ENCODE assay signal across 14 mouse cellular contexts in the genomic region with DNA sequence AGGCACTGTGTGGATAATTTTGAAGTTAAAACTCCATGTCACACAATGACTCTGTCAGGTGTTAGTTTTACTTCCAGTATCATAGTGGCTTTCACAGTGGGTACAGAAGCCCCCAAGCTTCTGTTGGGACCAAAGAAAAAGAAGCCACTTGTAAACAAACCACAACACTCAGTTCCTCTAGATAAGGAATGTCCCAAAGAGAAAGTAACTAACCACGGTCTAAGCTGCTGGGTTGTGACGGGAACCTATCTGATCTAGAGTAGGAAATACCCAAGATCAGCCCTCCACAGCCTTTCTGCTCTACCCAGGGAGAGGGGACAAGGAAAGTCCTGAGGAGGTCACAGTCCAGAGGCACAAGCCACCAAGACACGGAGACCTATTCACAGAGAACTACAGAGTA.
DNase-seq lines count a peak whose midpoint lies in the region; ATAC-seq lines count a peak whose summit lies in the region.
"Had no signal": no experiment of that assay in that cellular context is flagged by ENCODE, and none has a peak within 500 bp of the region (broad histone marks: within the 10 kb centered on the region; RNA-seq: fewer than 3 reads in every experiment).

No protein-coding gene starts in this region.

- H3K9me3 ChIP-seq in heart, embryonic 11.5 days (replicated peaks; ENCODE audit: control insufficient read depth, low read length): no peaks in the 10 kb centered on the region
- no peaks in the 10 kb centered on the region for H3K9me3 ChIP-seq in megakaryocyte, embryonic 14.5 days
- no peaks in the 10 kb centered on the region for H3K9me3 ChIP-seq in hindbrain, embryonic 11.5 days (ENCODE audit: control insufficient read depth, low read length)
- H3K9me3 ChIP-seq: hindbrain, embryonic 10.5 days had no signal

- no peak for ATAC-seq in heart, embryonic 11.5 days (replicated peaks; ENCODE audit: insufficient number of reproducible peaks, low FRiP score, low TSS enrichment)
- 0 out of 2 replicates have a peak, but pooled peaks have one; percentile 29 for ATAC-seq in erythroblast, adult 5-6 weeks (replicated peaks; ENCODE audit: low FRiP score, poor library complexity, severe bottlenecking)
- no peak for ATAC-seq in hindbrain, embryonic 11.5 days (ENCODE audit: low FRiP score)
- ATAC-seq: forebrain, embryonic 14.5 days had no signal

- no peak overlapping the region for H3K4me2 ChIP-seq in heart, embryonic 11.5 days
- no peak overlapping the region for H3K4me2 ChIP-seq in hindbrain, embryonic 11.5 days (replicated peaks; ENCODE audit: low read depth, low read length)

- H3K36me3 ChIP-seq in heart, embryonic 11.5 days (ENCODE audit: control insufficient read depth, insufficient read depth, low read length): no peaks in the 10 kb centered on the region
- H3K36me3 ChIP-seq in megakaryocyte, embryonic 14.5 days (replicated peaks; ENCODE audit: low read length): peaks cover 4% of the 10 kb centered on the region
- H3K36me3 ChIP-seq in hindbrain, embryonic 11.5 days (ENCODE audit: control insufficient read depth, insufficient read depth, low read length): no peaks in the 10 kb centered on the region
- H3K36me3 ChIP-seq: hindbrain, embryonic 10.5 days had no signal

- no peaks in the 10 kb centered on the region for H3K27me3 ChIP-seq in heart, embryonic 11.5 days (ENCODE audit: control insufficient read depth, insufficient read depth, low read length)
- no peaks in the 10 kb centered on the region for H3K27me3 ChIP-seq in megakaryocyte, embryonic 14.5 days (replicated peaks)
- no peaks in the 10 kb centered on the region for H3K27me3 ChIP-seq in hindbrain, embryonic 11.5 days (ENCODE audit: control insufficient read depth, insufficient read depth, low read length)

- H3K4me3 ChIP-seq in heart, embryonic 11.5 days (ENCODE audit: low read depth, low read length): no peak overlapping the region
- H3K4me3 ChIP-seq in megakaryocyte, embryonic 14.5 days (replicated peaks): peak overlapping the region; percentile 90
- no peak overlapping the region for H3K4me3 ChIP-seq in hindbrain, embryonic 11.5 days (ENCODE audit: low read depth, low read length)
- H3K4me3 ChIP-seq: hindbrain, embryonic 10.5 days had no signal

- H3K4me1 ChIP-seq in heart, embryonic 11.5 days (ENCODE audit: control insufficient read depth, insufficient read depth, low read length): peaks cover 5% of the 10 kb centered on the region
- peaks cover 46% of the 10 kb centered on the region for H3K4me1 ChIP-seq in megakaryocyte, embryonic 14.5 days
- H3K4me1 ChIP-seq in hindbrain, embryonic 11.5 days (replicated peaks; ENCODE audit: control insufficient read depth, insufficient read depth, low read length): no peaks in the 10 kb centered on the region

- DNase-seq in heart, adult 9 months (ENCODE audit: low spot score in 2 of 2): no peak
- peak; percentile 40 to 42 for DNase-seq in B cell, adult 2 months
- no peak for DNase-seq in cerebellum, adult 11 months
- no peak for DNase-seq in hindbrain, embryonic 11.5 days (ENCODE audit: low spot score)
- DNase-seq in cerebellum, postnatal 10 days: no peak
- DNase-seq: embryo, embryonic 11 days; kidney, adult 8-10 months; layer of hippocampus, postnatal 36 days; lung, adult 18-20 months had no signal

- WGBS in heart, embryonic 11.5 days (ENCODE audit: insufficient replicate concordance): 32% methylated on average over 3 of the region's 3 CpGs
- WGBS in hindbrain, embryonic 11.5 days: 85% methylated on average over 3 of the region's 3 CpGs

- no peak overlapping the region for H3K9ac ChIP-seq in heart, embryonic 11.5 days (ENCODE audit: low read depth, low read length)
- H3K9ac ChIP-seq in hindbrain, embryonic 11.5 days (ENCODE audit: low read depth, low read length): no peak overlapping the region

- 0 out of 2 replicates have a peak overlapping the region, but pooled peaks have one; percentile 31 for H3K27ac ChIP-seq in heart, embryonic 11.5 days (ENCODE audit: low read depth, low read length)
- H3K27ac ChIP-seq in hindbrain, embryonic 11.5 days (ENCODE audit: low read depth, low read length): no peak overlapping the region
- H3K27ac ChIP-seq: hindbrain, embryonic 10.5 days had no signal

Comparison
In these comparisons a context has a peak if more than half of its experiments do, and no peak if none do; other contexts are left out.
1. DNase-seq: peak in B cell, adult 2 months (2 of 2); none in heart, adult 9 months (0 of 2), cerebellum, adult 11 months (single experiment), hindbrain, embryonic 11.5 days (single experiment) and cerebellum, postnatal 10 days (0 of 2).